Mouse (Mus musculus): ENCODE measurements around the gene Lce3e. TPM values are rescaled to one million over a fixed set of nuclear protein-coding genes. Genes with fewer than 3 reads are reported as not detected.

The Lce3e gene
- not detected for total RNA-seq (2023)

DNA sequence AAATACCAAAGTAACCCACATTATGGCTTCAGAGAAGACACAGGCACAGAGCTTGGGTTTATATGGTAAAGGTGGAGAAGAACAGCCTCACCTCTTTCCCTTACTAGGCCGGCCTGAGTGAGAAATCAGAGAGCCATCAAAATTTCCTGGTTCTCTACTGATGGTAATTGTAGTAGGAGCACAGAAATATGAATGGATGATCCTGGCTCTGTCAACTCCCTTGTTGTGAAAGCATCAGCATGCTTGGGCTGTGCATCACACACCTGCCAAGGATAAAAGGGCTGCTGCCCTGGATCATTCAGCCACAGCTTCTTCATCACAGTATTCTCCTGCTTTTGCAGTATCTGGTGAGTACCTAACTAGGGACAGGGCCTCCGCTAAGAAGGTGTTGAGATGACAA is at the start of gene Lce3e:
Lce3e (plus strand) TSS at position 301 of the 400 bp plus-strand sequence.

GRCm38 (mm10) chr3:92926130-92926529 is 40.7 kb upstream of the Lce3e start, which contains the start of gene Lce3a:
Lce3a (minus strand) TSS chr3:92926230.

DNA sequence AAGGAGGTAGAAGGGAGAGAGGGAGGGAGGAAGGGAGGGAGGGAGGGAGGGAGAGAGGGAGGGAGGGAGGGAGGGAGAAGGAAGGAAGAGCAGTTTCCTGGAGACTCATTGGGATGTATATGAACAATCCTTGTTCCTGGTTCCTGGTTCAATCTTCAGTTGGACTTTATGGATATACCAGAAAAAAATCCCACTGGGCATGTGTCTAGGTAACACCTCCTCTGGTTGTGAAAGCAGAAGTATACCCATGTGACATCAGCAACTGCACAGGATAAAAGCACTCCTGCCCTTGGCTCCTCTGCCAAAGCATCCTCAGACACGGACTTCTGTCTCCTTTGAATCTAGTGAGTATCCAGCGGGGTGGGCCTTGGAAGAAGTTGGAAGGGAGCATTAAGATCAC is 34.2 kb upstream of the Lce3e start, which contains the start of gene Lce3b:
Lce3b (plus strand) TSS at position 301 of the 400 bp plus-strand sequence.

DNA sequence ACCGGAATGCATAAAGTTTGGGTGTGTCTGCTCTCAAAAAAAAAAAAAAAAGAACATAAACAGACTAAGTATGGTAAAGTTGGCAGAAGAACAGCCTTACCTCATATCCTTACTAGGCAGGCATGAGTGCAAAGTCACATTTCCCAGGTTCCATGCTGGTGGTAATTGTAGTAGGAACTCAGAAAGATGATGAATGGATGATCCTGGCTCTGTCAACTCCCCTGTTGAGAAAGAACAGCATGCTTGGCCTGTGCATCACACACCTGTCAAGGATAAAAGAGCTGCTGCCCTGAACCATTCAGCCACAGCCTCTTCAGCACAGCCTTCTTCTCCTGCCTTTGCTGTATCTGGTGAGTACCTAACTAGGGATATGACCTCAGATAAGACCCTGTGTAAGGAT is 22.7 kb upstream of the Lce3e start, which contains the start of gene Lce3c:
Lce3c (plus strand) TSS at position 301 of the 400 bp plus-strand sequence.

GRCm38 (mm10) chr3:92957090-92957489 is 9.8 kb upstream of the Lce3e start, which contains the start of gene Lce3d:
Lce3d (plus strand) TSS chr3:92957390.

GRCm38 (mm10) chr3:92991926-92992325 is 25.1 kb downstream of the Lce3e start, which contains the start of gene Lce3f:
Lce3f (plus strand) TSS chr3:92992226.

GRCm38 (mm10) chr3:93015460-93016104 is 48.7 kb downstream of the Lce3e start, which contains the start of gene Crct1:
Crct1 (minus strand) TSS chr3:93015687.

Other genes with a start within 250 kb of the Lce3e start
- gene Lce1f, start 246.7 kb upstream of the Lce3e start, total RNA-seq (2023) = not detected
- gene Gm38119, start 228.0 kb upstream of the Lce3e start, total RNA-seq (2023) = not detected
- gene Lce1g, start 214.7 kb upstream of the Lce3e start, total RNA-seq (2023) = not detected
- gene Lce1h, start 202.0 kb upstream of the Lce3e start, total RNA-seq (2023) = not detected
- not detected for gene Lce1i, start 188.2 kb upstream of the Lce3e start, total RNA-seq (2023)
- gene Lce1j, start 176.5 kb upstream of the Lce3e start, total RNA-seq (2023) = not detected
- not detected for gene Lce1k, start 159.2 kb upstream of the Lce3e start, total RNA-seq (2023)
- gene Kprp, start 139.8 kb upstream of the Lce3e start, total RNA-seq (2023) = not detected
- gene Lce1l, start 115.8 kb upstream of the Lce3e start, total RNA-seq (2023) = not detected
- not detected for gene 2310050C09Rik, start 96.8 kb upstream of the Lce3e start, total RNA-seq (2023)
- not detected for gene Lce3a, start 40.8 kb upstream of the Lce3e start, total RNA-seq (2023)
- not detected for gene Lce3b, start 34.1 kb upstream of the Lce3e start, total RNA-seq (2023)
- not detected for gene Lce3c, start 22.6 kb upstream of the Lce3e start, total RNA-seq (2023)
- not detected for gene Lce3d, start 9.7 kb upstream of the Lce3e start, total RNA-seq (2023)
- gene Lce3f, start 25.2 kb downstream of the Lce3e start, total RNA-seq (2023) = not detected
- gene Crct1, start 48.6 kb downstream of the Lce3e start, total RNA-seq (2023) = not detected
- not detected for gene Lce1m, start 52.0 kb downstream of the Lce3e start, total RNA-seq (2023)
- gene Gm4858, start 101.8 kb downstream of the Lce3e start, total RNA-seq (2023) = not detected
- not detected for gene Crnn, start 177.7 kb downstream of the Lce3e start, total RNA-seq (2023)
- gene Flg2, start 230.2 kb downstream of the Lce3e start, total RNA-seq (2023) = not detected

Measured in CD4-positive naive resting alpha-beta T cell, adult 57 days (primary cell).